Mouse (Mus musculus) layer of hippocampus, adult 9-11 months (tissue): Measurements from ENCODE around the gene Steap3.

Experiments
- DNase-seq: peaks from one replicate; pipeline ENCODE4 v3.0.0; 2022

The Steap3 gene

GRCm38 (mm10) chr1:120249842-120250241, 22.7 kb downstream of the Steap3 start:
- DNase-seq, result no peak

GRCm38 (mm10) chr1:120248156-120248555, 24.3 kb downstream of the Steap3 start:
- peak; percentile 52 for DNase-seq

GRCm38 (mm10) chr1:120247351-120247750, 25.2 kb downstream of the Steap3 start:
- no peak for DNase-seq

GRCm38 (mm10) chr1:120246946-120247345, 25.6 kb downstream of the Steap3 start:
- DNase-seq, result no peak

GRCm38 (mm10) chr1:120245661-120246131, 26.8 kb downstream of the Steap3 start:
- peak; percentile 78 for DNase-seq

- no peak for DNase-seq
Observed at GRCm38 (mm10) chr1:120244646-120245045, 27.9 kb downstream of the Steap3 start.

GRCm38 (mm10) chr1:120243987-120244386, 28.5 kb downstream of the Steap3 start:
- no peak for DNase-seq

- no peak for DNase-seq
Observed at GRCm38 (mm10) chr1:120237068-120237467, 35.4 kb downstream of the Steap3 start.

- DNase-seq, result peak; percentile 37
Observed at GRCm38 (mm10) chr1:120236424-120236823, 36.1 kb downstream of the Steap3 start.

GRCm38 (mm10) chr1:120235631-120236215, 36.8 kb downstream of the Steap3 start:
- no peak for DNase-seq

- DNase-seq, result no peak
Observed at GRCm38 (mm10) chr1:120232170-120232569, 40.3 kb downstream of the Steap3 start.

- peak; percentile 36 for DNase-seq
Observed at GRCm38 (mm10) chr1:120231334-120231733, 41.2 kb downstream of the Steap3 start.

- DNase-seq, result no peak
Observed at GRCm38 (mm10) chr1:120229723-120230471, 42.6 kb downstream of the Steap3 start.

- DNase-seq, result no peak
Observed at GRCm38 (mm10) chr1:120223613-120224012, 48.9 kb downstream of the Steap3 start.

- DNase-seq, result no peak
Observed at GRCm38 (mm10) chr1:120221285-120221684, 51.2 kb downstream of the Steap3 start.

- DNase-seq, result no peak
Observed at GRCm38 (mm10) chr1:120220841-120221240, 51.7 kb downstream of the Steap3 start.

GRCm38 (mm10) chr1:120208502-120209230, 63.8 kb downstream of the Steap3 start:
- DNase-seq, result no peak

GRCm38 (mm10) chr1:120207568-120207967, 64.9 kb downstream of the Steap3 start:
- peak; percentile 64 for DNase-seq

GRCm38 (mm10) chr1:120204834-120205233, 67.7 kb downstream of the Steap3 start:
- no peak for DNase-seq

- DNase-seq, result no peak
Observed at GRCm38 (mm10) chr1:120203836-120204235, 68.7 kb downstream of the Steap3 start.

- no peak for DNase-seq
Observed at GRCm38 (mm10) chr1:120202542-120202941, 70.0 kb downstream of the Steap3 start.

- DNase-seq, result no peak
Observed at GRCm38 (mm10) chr1:120198942-120199341, 73.6 kb downstream of the Steap3 start.

GRCm38 (mm10) chr1:120198151-120198550, 74.4 kb downstream of the Steap3 start:
- DNase-seq, result no peak

GRCm38 (mm10) chr1:120197189-120197588, 75.3 kb downstream of the Steap3 start:
- peak; percentile 79 for DNase-seq
